Mouse (Mus musculus): ENCODE data around the gene Ezr. TPM values are rescaled to one million over a fixed set of nuclear protein-coding genes. Genes with fewer than 3 reads are reported as not detected.

Gene Ezr
- total RNA-seq, 2 experiments from 2014 or later = 45.8 to 130 TPM

GRCm38 (mm10) chr17:6794160-6794751 lies 11.7 kb upstream of the Ezr start:
- peak; percentile 68 for ATAC-seq (ENCODE audit: poor library complexity, severe bottlenecking)

- no peak for ATAC-seq (ENCODE audit: poor library complexity, severe bottlenecking)
Measured at GRCm38 (mm10) chr17:6789581-6790118, 7.1 kb upstream of the Ezr start.

DNA sequence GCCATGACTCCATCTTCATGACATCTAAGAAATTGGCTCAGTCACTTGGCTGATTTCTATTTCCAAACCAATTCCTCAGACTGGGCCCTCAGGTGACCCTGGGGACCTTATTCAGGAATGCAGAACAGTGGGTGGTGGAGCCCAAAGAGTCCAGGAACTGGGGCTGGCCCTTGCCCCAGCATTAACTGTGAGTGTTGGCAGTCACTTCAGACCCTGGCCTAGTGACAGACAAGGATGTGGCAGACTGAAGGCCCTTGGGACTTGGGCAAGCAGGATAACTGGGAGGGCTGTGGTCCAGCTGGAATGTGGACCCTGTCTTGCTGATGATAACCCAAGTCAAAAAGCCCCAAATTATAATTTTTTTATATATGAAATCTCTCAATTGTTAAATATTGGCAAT lies 6.5 kb upstream of the Ezr start:
- no peak for ATAC-seq (ENCODE audit: poor library complexity, severe bottlenecking)

DNA sequence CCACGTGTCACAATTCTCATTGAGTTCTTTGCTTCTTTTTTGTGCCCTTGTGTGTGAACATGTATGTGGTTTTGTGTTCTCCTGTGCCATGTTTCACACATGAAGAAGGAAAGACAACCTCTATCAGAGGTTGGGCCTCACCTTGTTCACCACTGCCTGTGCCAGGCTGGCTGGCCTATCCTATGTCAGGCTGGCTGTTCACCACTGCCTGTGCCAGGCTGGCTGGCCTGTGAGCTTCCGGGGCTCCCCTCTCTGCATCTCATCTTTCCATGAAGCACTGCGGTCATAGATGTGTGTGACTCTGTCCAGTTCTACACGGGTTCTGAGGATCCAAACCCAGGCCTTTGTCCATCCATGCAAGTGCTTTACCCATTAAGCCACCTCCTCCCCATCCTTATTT lies 4.7 kb upstream of the Ezr start:
- no peak for ATAC-seq (ENCODE audit: poor library complexity, severe bottlenecking)

DNA sequence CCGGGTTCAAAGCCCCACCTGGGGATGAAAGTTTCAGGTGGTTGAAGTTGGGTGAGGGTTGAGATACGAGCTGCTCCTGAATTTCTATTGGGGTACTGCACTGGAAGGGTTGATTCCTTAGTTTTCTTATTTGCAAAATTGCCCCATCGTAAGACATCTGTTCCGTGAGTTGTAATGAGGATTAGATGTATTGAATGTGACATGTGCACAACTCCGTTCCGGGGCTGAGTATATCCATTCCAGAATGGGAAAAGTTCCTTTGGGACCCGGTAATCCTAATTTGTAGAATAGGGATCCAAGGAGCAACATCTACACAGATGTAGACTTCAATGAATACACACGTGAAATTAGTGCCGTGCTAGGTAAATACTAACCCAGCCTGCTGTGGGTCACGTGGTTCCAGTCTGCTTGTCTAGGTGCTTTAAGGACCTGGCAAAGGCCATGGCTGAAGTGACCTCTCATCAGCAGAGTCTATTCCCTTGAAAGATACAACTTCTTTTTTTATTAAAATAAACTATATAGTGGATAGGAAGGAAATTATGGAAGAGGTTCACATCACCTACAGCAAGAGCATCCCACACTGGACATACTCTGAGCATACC lies 1.3 kb upstream of the Ezr start:
- no peak for ATAC-seq (ENCODE audit: poor library complexity, severe bottlenecking)

DNA sequence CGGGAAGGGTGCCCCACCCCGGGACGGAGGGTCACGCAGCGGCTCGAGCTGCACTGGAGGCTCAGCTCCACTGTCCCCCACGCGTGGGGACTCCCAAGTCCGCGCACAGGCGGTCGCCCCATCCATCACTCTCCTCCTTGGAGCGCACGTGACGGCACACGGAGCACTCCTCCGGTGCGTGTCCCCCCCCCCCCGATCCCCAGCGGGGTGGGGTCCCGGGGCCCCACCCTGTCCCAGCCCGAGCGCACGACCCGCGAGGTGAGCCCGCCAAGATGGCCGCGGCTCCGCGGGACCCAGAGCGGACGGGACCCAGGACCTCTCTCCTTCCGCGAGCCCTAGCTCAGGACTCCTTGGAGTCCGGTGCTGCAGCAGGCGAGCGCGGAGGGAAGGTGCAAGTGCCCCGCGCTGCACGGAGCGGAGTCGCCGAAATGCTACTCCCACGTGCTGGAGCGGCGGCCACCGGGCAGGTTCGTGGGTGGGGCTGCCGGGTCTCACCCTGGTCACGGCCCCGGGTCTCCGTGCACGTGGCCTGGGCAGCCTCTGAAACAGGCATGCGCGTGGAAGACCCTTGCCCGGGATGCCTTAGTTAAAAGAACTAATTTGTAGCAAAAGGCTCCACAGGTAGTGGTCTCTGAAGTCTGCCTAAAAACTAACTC lies 550 bp upstream of the Ezr start:
- ATAC-seq (ENCODE audit: poor library complexity, severe bottlenecking) = peak; percentile 16

- ATAC-seq (ENCODE audit: poor library complexity, severe bottlenecking) = peak; percentile 8
Measured at GRCm38 (mm10) chr17:6782033-6782526, 504 bp downstream of the Ezr start.

DNA sequence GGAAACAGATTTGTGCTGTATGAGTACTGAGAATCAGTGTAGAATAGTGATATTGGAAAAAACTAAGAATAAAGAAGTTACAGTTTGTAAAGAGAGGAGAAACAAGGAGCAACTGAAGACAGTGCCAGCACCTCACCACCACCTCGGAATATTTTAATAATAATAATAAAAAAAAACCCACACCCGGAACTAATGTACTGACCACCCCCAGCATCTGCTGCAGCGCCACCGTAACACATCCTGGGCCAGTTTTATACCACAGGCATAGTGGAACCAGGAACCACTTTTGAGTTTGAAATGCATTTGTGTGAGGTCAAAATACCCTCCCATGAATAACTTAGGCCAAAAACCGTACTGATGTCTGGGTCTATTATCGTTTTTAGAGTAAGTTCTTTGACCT lies 1.3 kb downstream of the Ezr start:
- ATAC-seq (ENCODE audit: poor library complexity, severe bottlenecking) = no peak

- no peak for ATAC-seq (ENCODE audit: poor library complexity, severe bottlenecking)
Measured at GRCm38 (mm10) chr17:6780521-6781115, 2.0 kb downstream of the Ezr start.

DNA sequence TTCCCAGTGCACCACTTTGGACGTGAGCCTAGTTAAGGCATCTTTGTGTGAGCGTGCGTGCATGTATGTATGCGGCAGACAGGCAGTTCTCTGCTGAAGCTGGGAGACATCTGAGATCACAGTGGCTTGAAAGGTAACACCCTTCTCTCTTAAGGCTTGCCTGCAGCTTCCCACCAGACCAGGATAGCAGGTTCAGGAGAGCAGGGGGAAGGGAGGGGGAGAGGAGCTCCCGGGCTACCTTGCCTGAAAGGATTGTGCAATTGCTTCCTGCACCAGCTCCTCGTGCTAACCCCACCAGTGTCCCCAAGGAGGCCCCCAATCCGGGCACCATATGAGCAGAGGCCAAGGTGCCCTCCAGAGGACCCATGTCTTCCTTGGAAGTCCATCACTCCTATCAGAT lies 3.0 kb downstream of the Ezr start:
- no peak for ATAC-seq (ENCODE audit: poor library complexity, severe bottlenecking)

DNA sequence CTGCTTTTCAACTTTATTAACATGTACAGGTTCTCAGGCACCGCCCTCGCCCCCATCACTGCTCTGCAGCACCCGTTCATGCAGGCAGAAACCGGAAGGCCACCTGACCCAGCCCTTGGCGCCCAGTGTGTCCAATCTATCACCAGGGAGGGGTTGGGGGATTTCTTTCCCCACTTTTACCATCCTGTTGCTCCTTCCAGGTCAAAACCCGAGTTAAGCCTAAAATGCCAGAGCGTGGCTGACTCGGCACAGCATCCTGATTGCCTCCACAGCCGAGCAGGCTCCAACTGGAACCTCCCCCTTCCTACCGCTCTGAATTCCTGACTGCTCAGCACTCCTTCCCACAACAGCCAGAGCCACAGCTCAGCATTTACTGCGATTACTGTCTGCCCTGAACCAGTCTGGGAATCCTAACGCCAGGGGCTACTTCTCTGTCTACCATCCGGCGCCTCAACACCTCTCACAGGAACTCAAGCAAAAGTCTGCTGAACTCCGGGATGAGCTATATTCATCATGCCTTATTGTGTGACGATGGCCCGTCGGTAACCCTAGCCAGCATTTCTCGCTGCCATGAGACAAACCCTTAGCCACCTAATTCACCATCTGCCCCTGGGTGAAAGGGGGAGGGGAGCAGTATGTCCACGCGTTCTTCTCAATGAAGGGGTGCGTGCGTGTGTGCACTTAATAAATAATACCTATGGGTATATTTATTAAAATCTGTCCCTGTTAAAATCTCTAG lies 3.6 kb downstream of the Ezr start:
- peak; percentile 22 for ATAC-seq (ENCODE audit: poor library complexity, severe bottlenecking)

- ATAC-seq (ENCODE audit: poor library complexity, severe bottlenecking) = peak; percentile 62
Measured at GRCm38 (mm10) chr17:6778332-6778683, 4.3 kb downstream of the Ezr start.

GRCm38 (mm10) chr17:6777629-6778331 lies 4.8 kb downstream of the Ezr start:
- no peak for ATAC-seq (ENCODE audit: poor library complexity, severe bottlenecking)

DNA sequence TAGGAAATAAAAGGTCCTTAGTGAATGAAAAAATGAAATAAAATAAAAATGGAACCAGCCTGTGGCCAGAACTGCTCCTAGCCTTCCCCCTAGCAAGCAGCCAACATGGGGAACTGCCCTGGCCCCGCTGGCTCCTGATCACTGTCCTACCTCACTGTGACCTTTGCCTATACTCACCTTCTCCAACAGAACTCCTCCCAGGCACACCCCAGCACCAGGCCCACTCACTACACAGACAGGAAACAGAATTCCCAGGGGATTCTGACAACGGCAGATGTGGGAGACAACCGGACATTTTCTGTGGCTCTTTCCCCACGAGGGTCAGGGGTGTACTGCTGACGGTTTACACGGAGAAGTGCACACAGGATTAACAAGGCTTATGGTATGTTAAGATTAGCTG lies 5.5 kb downstream of the Ezr start:
- ATAC-seq (ENCODE audit: poor library complexity, severe bottlenecking) = no peak

GRCm38 (mm10) chr17:6776576-6776975 lies 6.0 kb downstream of the Ezr start:
- ATAC-seq (ENCODE audit: poor library complexity, severe bottlenecking) = no peak

DNA sequence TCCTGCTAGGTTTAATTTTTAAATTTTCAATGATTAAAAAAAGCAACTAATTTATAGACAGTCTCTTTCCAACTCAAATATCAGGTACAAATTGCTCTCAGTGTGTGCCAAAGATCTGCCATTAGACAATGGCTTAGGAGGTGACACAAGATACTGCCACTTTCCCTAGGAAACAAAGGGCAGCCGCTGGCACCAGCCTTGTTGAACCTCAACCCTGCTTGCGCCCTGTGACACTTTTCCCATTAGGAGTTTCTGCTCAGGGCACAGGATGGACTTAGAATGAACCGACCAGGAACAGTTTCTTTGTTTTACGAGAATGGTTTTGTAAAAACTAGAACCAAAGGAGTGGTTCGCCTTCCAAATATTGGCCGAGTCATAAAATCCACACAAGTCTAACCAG lies 6.5 kb downstream of the Ezr start:
- no peak for ATAC-seq (ENCODE audit: poor library complexity, severe bottlenecking)

DNA sequence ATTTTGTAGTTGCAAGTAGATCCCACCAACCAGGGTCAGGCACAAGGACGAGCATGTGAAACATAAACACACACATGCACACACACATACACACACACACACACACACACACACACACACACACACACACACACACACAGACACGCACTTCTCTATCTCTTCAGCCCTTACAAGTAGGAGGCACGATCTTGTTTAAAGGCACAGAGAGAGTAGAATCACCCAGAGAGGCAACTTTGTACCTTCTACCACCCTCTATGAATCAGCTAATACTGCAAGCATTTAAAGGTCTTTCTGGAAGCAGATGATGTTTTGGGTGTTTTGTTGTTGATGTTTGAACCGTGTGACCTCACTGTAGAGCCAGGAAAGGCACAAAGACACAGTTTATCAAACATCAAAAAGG lies 6.9 kb downstream of the Ezr start:
- no peak for ATAC-seq (ENCODE audit: poor library complexity, severe bottlenecking)

- ATAC-seq (ENCODE audit: poor library complexity, severe bottlenecking) = no peak
Measured at GRCm38 (mm10) chr17:6775221-6775620, 7.4 kb downstream of the Ezr start.

DNA sequence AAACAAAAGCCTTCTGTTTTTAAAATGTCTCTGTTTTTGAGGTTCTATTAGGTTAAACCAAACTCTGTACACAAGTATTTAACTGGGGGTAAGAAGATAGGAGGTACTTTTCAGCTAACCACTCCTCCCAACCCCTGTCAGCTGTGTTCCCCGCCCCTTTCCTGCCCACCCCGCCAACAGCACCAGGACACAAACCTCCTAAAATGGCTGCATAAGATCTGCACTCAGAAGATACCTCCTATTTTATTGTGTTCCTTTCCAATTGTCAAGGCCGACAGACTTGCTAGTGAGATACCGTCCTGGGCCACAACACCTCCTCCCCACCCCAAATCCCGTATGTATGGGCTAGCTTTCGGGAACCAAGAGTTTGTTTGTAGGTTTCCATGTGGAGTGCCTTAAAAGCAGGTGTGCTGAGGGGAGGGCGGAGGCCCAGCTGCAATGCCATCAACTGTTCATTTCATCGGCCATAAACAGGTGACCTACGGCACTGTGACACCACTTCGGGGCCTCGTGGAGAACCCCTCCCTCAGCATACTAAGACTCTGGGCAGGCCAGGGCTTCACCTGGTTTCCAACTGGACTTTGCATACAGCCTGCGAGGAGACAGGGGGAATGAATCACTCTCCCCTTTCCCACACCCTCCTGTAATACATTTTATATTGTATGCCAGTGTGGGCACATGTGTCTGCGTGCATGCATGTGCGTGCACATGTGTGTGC lies 9.2 kb downstream of the Ezr start:
- ATAC-seq (ENCODE audit: poor library complexity, severe bottlenecking) = no peak

GRCm38 (mm10) chr17:6772490-6772773 lies 10.2 kb downstream of the Ezr start:
- ATAC-seq (ENCODE audit: poor library complexity, severe bottlenecking) = no peak
